Mouse (Mus musculus) midbrain, embryonic 11.5 days (tissue): Measurements from ENCODE around the gene Rraga. TPM values are rescaled to one million over a fixed set of nuclear protein-coding genes. Genes with fewer than 3 reads are reported as not detected.
"Not testable (repeated sequence)": the region's sequence is repeated elsewhere in the genome, so short reads cannot be mapped to it uniquely, and the experiment has no call there.

Experiments used
- ATAC-seq: fragments of 200-750 bp; cut with Nextera tagmentation; 2 replicates; pipeline ENCODE4 v1.8.0; 2017; ENCODE audit warnings: moderate TSS enrichment, moderate library complexity; ENCODE audit not compliant: low FRiP score
- DNase-seq: peaks from one replicate; pipeline ENCODE4 v3.0.0; 2015; ENCODE audit warnings: low spot score; ENCODE audit errors: missing footprints
- H3K27ac ChIP-seq: fragments of 300-500 bp; sonication (generic); 2 replicates; pipeline ENCODE4 v1.5.1; 2014; ENCODE audit warnings: low read depth, low read length
- H3K27me3 ChIP-seq: fragments of 300-500 bp; sonication (generic); 2 replicates; pipeline ENCODE4 v1.6.1; 2014; ENCODE audit warnings: mild to moderate bottlenecking, low read length, moderate library complexity, mixed read lengths; ENCODE audit not compliant: control insufficient read depth, insufficient read depth
- H3K36me3 ChIP-seq: fragments of 300-500 bp; sonication (generic); 2 replicates; pipeline ENCODE4 v1.6.1; 2014; ENCODE audit warnings: mild to moderate bottlenecking, low read length, moderate library complexity, mixed read lengths; ENCODE audit not compliant: control insufficient read depth, insufficient read depth
- H3K4me1 ChIP-seq: fragments of 300-500 bp; sonication (generic); 2 replicates; pipeline ENCODE4 v1.6.1; 2014; ENCODE audit warnings: low read length; ENCODE audit not compliant: control insufficient read depth, insufficient read depth
- H3K4me2 ChIP-seq: fragments of 300-500 bp; sonication (generic); 2 replicates; pipeline ENCODE4 v1.6.1; 2014; ENCODE audit warnings: mild to moderate bottlenecking, moderate library complexity
- H3K4me3 ChIP-seq: fragments of 300-500 bp; sonication (generic); 2 replicates; pipeline ENCODE4 v1.5.1; 2014; ENCODE audit warnings: low read depth, low read length
- H3K9ac ChIP-seq: fragments of 300-500 bp; sonication (generic); 2 replicates; pipeline ENCODE4 v1.6.1; 2014; ENCODE audit warnings: low read length
- H3K9me3 ChIP-seq: fragments of 300-500 bp; sonication (generic); 2 replicates; pipeline ENCODE4 v1.6.1; 2016; ENCODE audit warnings: low read length; ENCODE audit not compliant: control insufficient read depth
- WGBS: fragments of 180-500 bp; shearing (Covaris S2); extraction: QIAGEN DNeasy Blood & Tissue Kit; methylation state at CpG from one replicate; pipeline ENCODE4 v1.1.7; 2014; 5-methylcytosine and 5-hydroxymethylcytosine counted together
- polyA plus RNA-seq: library from polyadenylated mRNA; unstranded; fragments of >200 nt; fragmentation: Nextera tagmentation; extraction: Ambion mirVana; gene quantifications from 2 replicates; pipeline ENCODE4 v1.2.1, GENCODE M21; 2014

Rraga gene
- polyA plus RNA-seq, 1 experiment from 2014 or later = 129 TPM

GRCm38 (mm10) chr4:86622116-86622515 lies 46.6 kb downstream of the Rraga start:
- Histone ChIP-seq H3K27me3 (no peaks in the 10 kb centered on the region), H3K4me3 (no peak overlapping the region), H3K36me3 (no peaks in the 10 kb centered on the region), H3K4me2 (no peak overlapping the region), H3K27ac (no peak overlapping the region), H3K4me1 (no peaks in the 10 kb centered on the region), H3K9ac (no peak overlapping the region), H3K9me3 (no peaks in the 10 kb centered on the region)
- DNase-seq (no peak), ATAC-seq (no peak)
- 81% methylated on average over 3 of the region's 3 CpGs for WGBS

DNA sequence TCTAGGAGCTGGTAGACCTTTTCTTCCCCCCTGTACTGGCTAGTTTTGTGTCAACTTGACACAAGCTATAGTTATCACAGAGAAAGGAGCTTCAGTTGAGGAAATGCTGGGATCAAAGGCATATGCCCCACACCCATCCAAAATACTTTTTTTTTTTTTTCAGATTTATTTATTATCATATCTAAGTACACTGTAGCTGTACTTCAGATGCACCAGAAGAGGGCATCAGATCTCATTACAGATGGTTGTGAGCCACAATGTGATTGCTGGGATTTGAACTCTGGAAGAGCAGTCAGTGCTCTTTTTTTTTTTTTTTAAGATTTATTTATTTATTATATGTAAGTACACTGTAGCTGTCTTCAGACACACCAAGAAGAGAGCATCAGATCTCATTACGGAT lies 47.1 kb downstream of the Rraga start:
- ATAC-seq = not testable (repeated sequence)

GRCm38 (mm10) chr4:86625463-86625862 lies 50.0 kb downstream of the Rraga start:
- Histone ChIP-seq H3K4me2 (no peak overlapping the region), H3K4me3 (no peak overlapping the region), H3K27ac (no peak overlapping the region), H3K27me3 (no peaks in the 10 kb centered on the region), H3K4me1 (no peaks in the 10 kb centered on the region), H3K9ac (no peak overlapping the region), H3K36me3 (no peaks in the 10 kb centered on the region), H3K9me3 (no peaks in the 10 kb centered on the region)
- no peak for ATAC-seq
- DNase-seq = no peak
- 93% methylated on average over 5 of the region's 5 CpGs for WGBS

More for the DNA sequence above, 47.1 kb downstream of the Rraga start:
- not testable (repeated sequence) for H3K4me3 ChIP-seq, H3K9me3 ChIP-seq, H3K36me3 ChIP-seq, H3K9ac ChIP-seq, H3K27me3 ChIP-seq, DNase-seq, H3K4me2 ChIP-seq, H3K4me1 ChIP-seq, H3K27ac ChIP-seq
- 88% methylated on average over 1 of the region's 1 CpGs for WGBS

DNA sequence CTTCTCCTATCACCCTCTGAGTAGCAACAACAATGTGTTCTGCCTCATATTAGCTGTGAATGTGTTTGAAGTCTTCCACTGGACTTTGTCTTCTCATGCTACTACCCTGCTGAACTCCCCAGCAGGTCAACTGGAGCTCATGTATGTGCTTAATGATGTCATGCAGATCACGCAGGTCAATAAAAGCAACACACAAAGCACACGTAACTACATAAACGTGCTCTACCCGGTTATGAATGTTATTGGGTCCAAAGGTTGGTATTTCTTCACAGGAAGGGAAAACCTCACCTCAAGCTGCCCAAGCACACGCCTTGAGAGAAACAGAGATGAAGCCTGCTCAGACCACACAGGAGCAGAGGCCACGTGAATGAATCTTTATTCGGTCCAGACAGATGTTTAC lies 51.0 kb downstream of the Rraga start:
- H3K4me1 ChIP-seq = not testable (repeated sequence)

More for the DNA sequence above, 51.0 kb downstream of the Rraga start:
- not testable (repeated sequence) for H3K36me3 ChIP-seq, H3K4me2 ChIP-seq, H3K27me3 ChIP-seq, H3K9ac ChIP-seq, H3K9me3 ChIP-seq, DNase-seq, H3K27ac ChIP-seq, ATAC-seq, H3K4me3 ChIP-seq
- 89% methylated on average over 7 of the region's 7 CpGs for WGBS

Other genes starting within 250 kb of the Rraga start
- gene Saxo1, start 17.3 kb upstream of the Rraga start, polyA plus RNA-seq = not detected in 2 replicates
- gene Haus6, start 36.4 kb downstream of the Rraga start, polyA plus RNA-seq = 28.8 and 29.7 TPM in 2 replicates
- 72.3 and 79.7 TPM in 2 replicates for gene Plin2, start 94.4 kb downstream of the Rraga start, polyA plus RNA-seq
- gene Dennd4c, start 172.9 kb downstream of the Rraga start, polyA plus RNA-seq = 4.9 and 5.0 TPM in 2 replicates